Mouse (Mus musculus): ENCODE results near the gene Tex2. TPM values are rescaled to one million over a fixed set of nuclear protein-coding genes. Genes with fewer than 3 reads are reported as not detected.
A peak's percentile ranks its signal among the peaks of the same experiment; 100 is the strongest.

The Tex2 gene
- polyA plus RNA-seq, 1 experiment from 2014 or later = 9.3 TPM

DNA sequence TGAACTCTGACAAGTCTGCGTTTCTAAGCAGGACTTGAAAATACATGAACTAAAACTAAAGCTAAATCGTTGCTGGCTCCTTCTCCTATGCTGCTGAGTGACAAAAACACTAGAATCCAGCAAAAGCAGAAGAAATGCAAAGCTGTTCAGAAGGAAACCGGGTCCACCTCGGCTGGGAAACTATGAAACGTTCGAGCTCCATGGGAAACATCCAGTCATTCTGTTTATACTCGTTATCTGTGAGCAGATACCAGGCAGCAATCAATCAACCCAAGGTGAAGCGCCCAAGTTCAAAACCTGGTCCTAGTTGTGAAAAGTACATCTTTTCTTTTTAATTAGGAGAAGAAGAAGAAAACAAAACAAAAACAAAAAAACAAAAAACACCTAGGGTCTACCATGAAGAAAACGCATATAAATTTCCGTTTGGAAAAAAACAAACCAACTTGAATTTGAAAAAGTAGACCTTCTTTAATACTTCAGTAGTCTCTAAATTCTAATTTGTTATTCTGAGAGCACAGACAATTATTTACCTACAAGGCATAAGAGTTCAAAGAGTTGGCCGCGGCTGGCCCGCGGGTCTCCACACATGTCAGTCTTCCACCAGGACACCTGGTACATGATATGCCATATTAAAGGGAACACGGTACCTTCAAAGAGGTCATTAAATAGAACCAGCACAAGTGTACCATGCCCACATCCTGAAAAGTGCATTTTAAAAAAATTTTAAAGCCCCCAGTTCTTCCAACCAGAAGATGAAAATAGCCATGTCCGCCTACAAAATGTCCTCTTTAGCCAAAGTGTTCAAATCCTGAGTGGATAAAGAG, 127.0 kb downstream of the Tex2 start:
- peak overlapping the region; percentile 84 for H3K4me2 ChIP-seq
- no peak for ATAC-seq (replicated peaks; ENCODE audit: low FRiP score)
- H3K9me3 ChIP-seq (replicated peaks) = no peaks in the 10 kb centered on the region
- H3K9ac ChIP-seq = peak overlapping the region; percentile 91; the same call in 1 of the 2 replicates
- H3K4me3 ChIP-seq (replicated peaks) = peak overlapping the region; percentile 98
- H3K36me3 ChIP-seq = no peaks in the 10 kb centered on the region
- H3K27ac ChIP-seq = no peak overlapping the region
- no peaks in the 10 kb centered on the region for H3K27me3 ChIP-seq
- H3K4me1 ChIP-seq = peaks cover 33% of the 10 kb centered on the region
- 31% methylated on average over 16 of the region's 16 CpGs for WGBS

- H3K9ac ChIP-seq = no peak overlapping the region
- no peaks in the 10 kb centered on the region for H3K27me3 ChIP-seq
- H3K9me3 ChIP-seq (replicated peaks) = no peaks in the 10 kb centered on the region
- 73% methylated on average over 4 of the region's 4 CpGs for WGBS
- H3K27ac ChIP-seq = no peak overlapping the region
- no peak for ATAC-seq (replicated peaks; ENCODE audit: low FRiP score)
- peaks cover 33% of the 10 kb centered on the region for H3K4me1 ChIP-seq
- no peak overlapping the region; the same call in 1 of the 2 replicates for H3K4me2 ChIP-seq
- no peak overlapping the region for H3K4me3 ChIP-seq (replicated peaks)
- H3K36me3 ChIP-seq = no peaks in the 10 kb centered on the region
These were observed 127.6 kb downstream of the Tex2 start for GRCm38 (mm10) chr11:106485611-106486010.

- Histone ChIP-seq H3K4me2 (no peak overlapping the region), H3K36me3 (no peaks in the 10 kb centered on the region), H3K9ac (no peak overlapping the region), H3K9me3 (replicated peaks) (no peaks in the 10 kb centered on the region), H3K27ac (no peak overlapping the region), H3K4me1 (peaks cover 33% of the 10 kb centered on the region), H3K4me3 (replicated peaks) (no peak overlapping the region), H3K27me3 (no peaks in the 10 kb centered on the region)
- 82% methylated on average over 4 of the region's 4 CpGs for WGBS
- ATAC-seq (replicated peaks; ENCODE audit: low FRiP score) = no peak
These were observed 128.3 kb downstream of the Tex2 start for GRCm38 (mm10) chr11:106484875-106485274.

DNA sequence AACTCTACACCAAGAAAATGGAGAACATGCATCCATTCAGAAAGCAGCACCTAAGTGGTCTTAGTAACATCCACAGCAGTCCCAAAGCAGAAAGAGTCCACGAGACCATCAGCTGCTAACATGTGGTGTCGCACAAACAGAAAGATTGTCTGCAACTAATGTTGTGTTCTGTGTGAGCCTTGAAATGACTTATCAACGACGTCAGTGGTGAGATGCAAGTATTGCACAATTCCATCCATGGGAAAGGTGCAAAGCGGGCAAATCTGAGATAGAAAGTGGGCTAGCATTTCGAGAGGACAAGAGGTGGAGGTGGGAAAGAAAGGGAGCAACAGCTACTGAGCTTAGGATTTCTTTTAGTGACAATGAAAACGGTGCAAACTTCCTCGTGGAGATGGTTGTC, 130.4 kb downstream of the Tex2 start:
- no peaks in the 10 kb centered on the region for H3K36me3 ChIP-seq
- no peaks in the 10 kb centered on the region for H3K9me3 ChIP-seq (replicated peaks)
- H3K9ac ChIP-seq = no peak overlapping the region
- ATAC-seq (replicated peaks; ENCODE audit: low FRiP score) = no peak
- H3K4me2 ChIP-seq = no peak overlapping the region
- H3K27ac ChIP-seq = no peak overlapping the region
- H3K4me1 ChIP-seq = peaks cover 29% of the 10 kb centered on the region
- WGBS = 87% methylated on average over 8 of the region's 8 CpGs
- H3K27me3 ChIP-seq = no peaks in the 10 kb centered on the region
- no peak overlapping the region for H3K4me3 ChIP-seq (replicated peaks)

DNA sequence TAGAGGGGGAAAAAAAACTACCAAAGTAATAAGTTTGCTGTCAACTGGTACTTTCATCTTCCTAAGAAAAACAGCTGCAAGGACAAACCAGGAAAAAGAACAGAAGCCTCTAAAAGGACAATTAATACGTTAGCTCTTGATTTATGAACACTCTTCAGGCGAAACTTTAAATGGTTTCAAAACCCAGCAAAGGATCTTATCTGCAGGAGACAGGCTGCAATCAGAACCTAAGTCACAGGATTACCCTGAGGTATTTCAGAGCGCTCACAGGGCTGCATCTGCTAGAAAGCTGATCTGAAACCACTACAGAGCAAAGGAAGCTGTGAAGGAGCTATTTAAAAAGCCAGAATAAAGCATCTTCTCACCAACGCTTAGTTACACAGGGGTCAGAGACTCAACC, 131.6 kb downstream of the Tex2 start:
- Histone ChIP-seq H3K9ac (no peak overlapping the region), H3K27ac (no peak overlapping the region), H3K27me3 (no peaks in the 10 kb centered on the region), H3K9me3 (replicated peaks) (no peaks in the 10 kb centered on the region), H3K4me3 (replicated peaks) (no peak overlapping the region), H3K36me3 (no peaks in the 10 kb centered on the region), H3K4me2 (no peak overlapping the region), H3K4me1 (peaks cover 26% of the 10 kb centered on the region)
- no peak for ATAC-seq (replicated peaks; ENCODE audit: low FRiP score)
- WGBS = 19% methylated on average over 4 of the region's 4 CpGs

DNA sequence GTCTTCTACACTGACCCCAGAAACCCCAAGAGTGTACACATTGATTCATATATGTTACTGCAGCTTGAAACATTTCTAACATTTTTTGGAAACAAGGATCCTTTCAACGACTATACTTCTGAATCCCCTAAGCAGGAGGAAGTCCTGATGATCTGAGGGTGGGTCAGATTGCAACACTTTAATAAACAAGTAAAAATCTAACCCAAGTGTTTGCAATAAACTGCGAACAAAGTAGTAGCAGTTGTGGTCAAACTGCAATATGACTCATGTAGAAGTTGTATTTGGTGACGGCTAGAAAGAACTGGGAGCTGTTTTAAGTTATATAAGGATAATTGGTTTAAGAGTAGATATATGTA, 132.7 kb downstream of the Tex2 start:
- no peaks in the 10 kb centered on the region for H3K36me3 ChIP-seq
- peaks cover 18% of the 10 kb centered on the region for H3K4me1 ChIP-seq
- no peaks in the 10 kb centered on the region for H3K9me3 ChIP-seq (replicated peaks)
- H3K27me3 ChIP-seq = no peaks in the 10 kb centered on the region
- 85% methylated on average over 3 of the region's 3 CpGs for WGBS
- no peak overlapping the region for H3K4me2 ChIP-seq
- no peak overlapping the region for H3K4me3 ChIP-seq (replicated peaks)
- no peak overlapping the region for H3K9ac ChIP-seq
- H3K27ac ChIP-seq = no peak overlapping the region
- no peak for ATAC-seq (replicated peaks; ENCODE audit: low FRiP score)

- Histone ChIP-seq H3K4me1 (peaks cover 18% of the 10 kb centered on the region), H3K4me3 (replicated peaks) (no peak overlapping the region), H3K4me2 (no peak overlapping the region), H3K27me3 (no peaks in the 10 kb centered on the region), H3K9ac (no peak overlapping the region), H3K27ac (no peak overlapping the region), H3K36me3 (no peaks in the 10 kb centered on the region), H3K9me3 (replicated peaks) (no peaks in the 10 kb centered on the region)
- 71% methylated on average over 9 of the region's 9 CpGs for WGBS
- no peak for ATAC-seq (replicated peaks; ENCODE audit: low FRiP score)
These were observed 133.3 kb downstream of the Tex2 start for GRCm38 (mm10) chr11:106479619-106480529.

- 40% methylated on average over 1 of the region's 1 CpGs for WGBS
- Histone ChIP-seq H3K27me3 (no peaks in the 10 kb centered on the region), H3K27ac (no peak overlapping the region), H3K4me2 (no peak overlapping the region), H3K4me3 (replicated peaks) (no peak overlapping the region), H3K9ac (no peak overlapping the region), H3K4me1 (peaks cover 18% of the 10 kb centered on the region), H3K9me3 (replicated peaks) (no peaks in the 10 kb centered on the region), H3K36me3 (no peaks in the 10 kb centered on the region)
- ATAC-seq (replicated peaks; ENCODE audit: low FRiP score) = no peak
These were observed 134.5 kb downstream of the Tex2 start for GRCm38 (mm10) chr11:106478745-106479144.

- no peaks in the 10 kb centered on the region for H3K9me3 ChIP-seq (replicated peaks)
- no peak overlapping the region for H3K4me2 ChIP-seq
- H3K27ac ChIP-seq = no peak overlapping the region
- ATAC-seq (replicated peaks; ENCODE audit: low FRiP score) = no peak
- WGBS = 94% methylated on average over 4 of the region's 4 CpGs
- no peaks in the 10 kb centered on the region for H3K36me3 ChIP-seq
- H3K9ac ChIP-seq = no peak overlapping the region
- peaks cover 22% of the 10 kb centered on the region for H3K4me1 ChIP-seq
- H3K27me3 ChIP-seq = no peaks in the 10 kb centered on the region
- no peak overlapping the region for H3K4me3 ChIP-seq (replicated peaks)
These were observed 135.6 kb downstream of the Tex2 start for GRCm38 (mm10) chr11:106477505-106478160.

GRCm38 (mm10) chr11:106475309-106475708, 137.9 kb downstream of the Tex2 start:
- Histone ChIP-seq H3K27me3 (no peaks in the 10 kb centered on the region), H3K4me1 (peaks cover 20% of the 10 kb centered on the region), H3K27ac (no peak overlapping the region), H3K4me2 (no peak overlapping the region), H3K4me3 (replicated peaks) (no peak overlapping the region), H3K36me3 (no peaks in the 10 kb centered on the region), H3K9me3 (replicated peaks) (no peaks in the 10 kb centered on the region), H3K9ac (no peak overlapping the region)
- WGBS = 100% methylated on average over 1 of the region's 1 CpGs
- no peak for ATAC-seq (replicated peaks; ENCODE audit: low FRiP score)

- Histone ChIP-seq H3K36me3 (no peaks in the 10 kb centered on the region), H3K27ac (no peak overlapping the region), H3K4me3 (replicated peaks) (no peak overlapping the region), H3K9ac (no peak overlapping the region), H3K4me2 (no peak overlapping the region), H3K4me1 (peaks cover 4% of the 10 kb centered on the region; the same call in 1 of the 2 replicates), H3K27me3 (no peaks in the 10 kb centered on the region), H3K9me3 (replicated peaks) (no peaks in the 10 kb centered on the region)
- WGBS = 87% methylated on average over 1 of the region's 1 CpGs
- ATAC-seq (replicated peaks; ENCODE audit: low FRiP score) = no peak
These were observed 141.6 kb downstream of the Tex2 start for GRCm38 (mm10) chr11:106471629-106472028.

DNA sequence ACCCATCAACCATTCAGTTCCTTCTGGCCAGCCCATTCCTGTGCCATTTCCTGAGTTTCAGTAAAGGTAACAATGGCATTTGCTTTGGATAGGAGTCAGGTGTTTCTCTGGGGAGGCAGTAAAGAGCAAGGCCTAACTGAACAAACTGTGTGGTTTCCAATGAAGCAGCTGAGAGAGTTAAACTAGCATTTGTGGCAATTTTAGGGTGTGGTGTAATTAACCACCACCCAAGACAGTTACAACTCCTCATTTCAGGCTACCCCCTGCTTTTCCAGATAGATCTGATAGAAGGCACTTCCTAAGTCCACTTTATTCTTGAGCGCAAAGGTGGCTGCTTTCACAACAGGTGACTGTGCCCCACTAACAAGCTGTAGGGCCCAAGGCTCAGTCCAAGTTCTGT, 144.7 kb downstream of the Tex2 start:
- no peak for ATAC-seq (replicated peaks; ENCODE audit: low FRiP score)
- no peak overlapping the region for H3K27ac ChIP-seq
- H3K4me1 ChIP-seq = peaks cover 4% of the 10 kb centered on the region; the same call in 1 of the 2 replicates
- no peaks in the 10 kb centered on the region for H3K9me3 ChIP-seq (replicated peaks)
- H3K9ac ChIP-seq = no peak overlapping the region
- no peak overlapping the region for H3K4me2 ChIP-seq
- H3K36me3 ChIP-seq = no peaks in the 10 kb centered on the region
- H3K27me3 ChIP-seq = no peaks in the 10 kb centered on the region
- no peak overlapping the region for H3K4me3 ChIP-seq (replicated peaks)
- 97% methylated on average over 1 of the region's 1 CpGs for WGBS
